Mouse (Mus musculus): Measurements from ENCODE around the gene Pald1.

DNA sequence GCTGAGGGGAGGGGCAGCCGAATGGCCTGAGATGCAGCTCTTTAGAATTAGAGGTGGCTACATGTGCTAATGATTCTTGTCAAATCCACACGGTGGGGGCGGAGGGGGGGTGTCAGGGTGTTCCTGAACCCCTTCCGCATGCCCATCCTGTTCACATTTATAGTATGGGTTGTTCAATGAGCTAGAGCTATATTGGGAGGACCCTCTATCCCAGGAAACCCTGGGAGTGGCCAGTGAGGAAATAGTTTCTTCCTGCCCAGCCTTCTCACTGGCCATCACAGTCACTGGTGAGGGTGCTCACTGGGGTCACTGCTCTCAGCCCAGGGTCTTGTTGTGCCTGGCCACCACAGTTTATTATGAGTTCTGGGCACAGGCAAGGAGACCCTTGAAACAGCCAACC lies 36.7 kb upstream of the Pald1 start:
- TF ChIP-seq CTCF (IDR thresholded peaks at IDR 0.05; ENCODE audit: control insufficient read depth, insufficient read depth, insufficient read length), result no peak
- TF ChIP-seq MAX (IDR thresholded peaks at IDR 0.05), result no peak
- TF ChIP-seq USF1 (IDR thresholded peaks at IDR 0.05; ENCODE audit: low read depth), result no peak
- no peak for TF ChIP-seq MYOD1 (IDR thresholded peaks at IDR 0.05; ENCODE audit: control insufficient read depth, insufficient read length, low read depth)
